Mouse (Mus musculus) small intestine, adult 2 months (tissue): ENCODE results near the gene Cst9. TPM values are rescaled to one million over a fixed set of nuclear protein-coding genes. Genes with fewer than 3 reads are reported as not detected.

Experiments used
- H3K27ac ChIP-seq: fragments of 200-500 bp; 2 replicates; pipeline ENCODE4 v1.5.1; 2012; ENCODE audit warnings: low read depth, low read length, control low read depth, inconsistent platforms; ENCODE audit not compliant: insufficient read depth
- H3K27me3 ChIP-seq: fragments of 200-500 bp; 2 replicates; pipeline ENCODE4 v1.6.1; 2012; ENCODE audit warnings: mild to moderate bottlenecking, moderate library complexity, low read length, inconsistent platforms; ENCODE audit not compliant: control insufficient read depth, insufficient read depth
- H3K36me3 ChIP-seq: fragments of 200-500 bp; 2 replicates; pipeline ENCODE4 v1.6.1; 2012; ENCODE audit warnings: mild to moderate bottlenecking, low read length, control low read depth, inconsistent platforms; ENCODE audit not compliant: control insufficient read depth, insufficient read depth
- H3K4me1 ChIP-seq: fragments of 200-500 bp; 2 replicates; pipeline ENCODE4 v1.6.1; 2012; ENCODE audit warnings: low read length, inconsistent platforms, mixed read lengths; ENCODE audit not compliant: control insufficient read depth, insufficient read depth, insufficient read length
- H3K4me3 ChIP-seq: fragments of 200-500 bp; 2 replicates; pipeline ENCODE4 v1.5.1; 2012; ENCODE audit warnings: low read depth, mild to moderate bottlenecking, control low read depth, inconsistent platforms, low read length, moderate library complexity
- CTCF ChIP-seq: fragments of 200-500 bp; IDR thresholded peaks from 2 replicates; pipeline ENCODE4 v1.5.1; 2012; ENCODE audit warnings: low read depth, mild to moderate bottlenecking, control low read depth, inconsistent platforms, low read length, moderate library complexity, mixed read lengths; ENCODE audit not compliant: insufficient replicate concordance, insufficient read length; ENCODE audit errors: extremely low read depth
- POLR2A ChIP-seq: fragments of 200-500 bp; IDR thresholded peaks from 2 replicates; pipeline ENCODE4 v1.6.1; 2012; ENCODE audit warnings: low read depth, mild to moderate bottlenecking, control low read depth, inconsistent platforms, low read length, moderate library complexity
- WGBS: fragments of 180-500 bp; shearing (Covaris S2); methylation state at CpG from one replicate; pipeline ENCODE4 v1.1.7; 2018; 5-methylcytosine and 5-hydroxymethylcytosine counted together
- polyA plus RNA-seq: library from polyadenylated mRNA; depleted of rRNA; stranded (reverse); fragments of >200 nt; gene quantifications from 2 replicates; pipeline ENCODE4 v1.2.3, GENCODE M21; 2012

Cst9 gene
- polyA plus RNA-seq, 1 experiment: not detected

DNA sequence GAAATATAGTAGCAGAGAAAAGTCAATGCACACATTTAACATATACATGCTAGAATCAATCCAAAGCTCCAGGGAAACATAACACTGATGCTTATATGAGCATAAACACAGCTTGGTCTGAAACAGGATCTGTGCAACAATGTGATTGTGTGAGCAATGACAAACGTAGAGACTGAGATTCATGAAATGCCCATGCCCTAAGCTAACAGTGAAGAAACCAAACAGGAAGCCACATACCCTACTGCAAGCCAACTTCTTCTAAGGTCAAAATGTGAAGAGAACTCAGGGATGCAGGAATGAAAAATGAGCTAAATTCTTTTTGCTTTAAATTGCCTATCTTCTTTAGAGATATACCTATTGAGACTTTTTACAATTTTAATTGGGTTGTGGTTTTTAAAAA is 34.0 kb downstream of the Cst9 start:
- Histone ChIP-seq H3K4me3 (no peak overlapping the region), H3K27me3 (no peaks in the 10 kb centered on the region), H3K27ac (no peak overlapping the region), H3K4me1 (no peaks in the 10 kb centered on the region), H3K36me3 (peaks cover 4% of the 10 kb centered on the region)
- TF ChIP-seq POLR2A (no peak), CTCF (no peak)
- WGBS: 58% methylated on average over 1 of the region's 1 CpGs

GRCm38 (mm10) chr2:148870526-148870925 is 35.6 kb downstream of the Cst9 start:
- no peaks in the 10 kb centered on the region for H3K27me3 ChIP-seq
- WGBS: 82% methylated on average over 3 of the region's 3 CpGs
- TF ChIP-seq CTCF (no peak), POLR2A (no peak)
- no peak overlapping the region for H3K4me3 ChIP-seq
- peaks cover 6% of the 10 kb centered on the region; the same call in 1 of the 2 replicates for H3K4me1 ChIP-seq
- H3K27ac ChIP-seq: no peak overlapping the region
- peaks cover 4% of the 10 kb centered on the region for H3K36me3 ChIP-seq

GRCm38 (mm10) chr2:148872860-148873259 is 37.9 kb downstream of the Cst9 start:
- Histone ChIP-seq H3K4me3 (no peak overlapping the region), H3K36me3 (peaks cover 4% of the 10 kb centered on the region), H3K27me3 (no peaks in the 10 kb centered on the region), H3K27ac (peak overlapping the region; percentile 26), H3K4me1 (peaks cover 8% of the 10 kb centered on the region; the same call in 1 of the 2 replicates)
- no peak for TF ChIP-seq POLR2A
- no peak for TF ChIP-seq CTCF
- WGBS: 55% methylated on average over 4 of the region's 4 CpGs

DNA sequence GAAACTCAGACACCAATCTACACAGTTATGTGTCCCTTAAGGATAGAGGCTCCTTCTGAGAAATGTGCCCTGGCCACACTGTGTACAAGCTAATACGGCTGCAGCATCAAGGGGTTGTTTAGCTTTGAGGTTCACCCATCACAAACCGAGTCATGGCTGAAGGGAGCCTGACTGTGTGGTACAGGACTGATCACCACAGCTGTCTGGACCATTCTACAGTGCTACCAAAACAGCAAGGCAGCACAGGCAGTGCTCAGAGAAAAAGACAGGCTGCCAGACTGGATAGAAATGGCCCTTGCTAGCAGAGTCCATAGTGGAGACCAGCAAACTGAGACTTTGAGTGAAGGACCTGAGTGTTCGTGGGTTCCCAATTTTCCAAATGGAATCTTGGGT is 39.3 kb downstream of the Cst9 start:
- Histone ChIP-seq H3K36me3 (peaks cover 4% of the 10 kb centered on the region), H3K27ac (peak overlapping the region; percentile 17; the same call in 1 of the 2 replicates), H3K4me1 (peaks cover 8% of the 10 kb centered on the region; the same call in 1 of the 2 replicates), H3K4me3 (peak overlapping the region; percentile 54), H3K27me3 (no peaks in the 10 kb centered on the region)
- TF ChIP-seq POLR2A: no peak
- TF ChIP-seq CTCF: no peak
- WGBS: 34% methylated on average over 3 of the region's 3 CpGs

- Histone ChIP-seq H3K27ac (peak overlapping the region; percentile 77), H3K27me3 (no peaks in the 10 kb centered on the region), H3K4me1 (peaks cover 11% of the 10 kb centered on the region; the same call in 1 of the 2 replicates), H3K36me3 (peaks cover 4% of the 10 kb centered on the region), H3K4me3 (peak overlapping the region; percentile 92)
- TF ChIP-seq CTCF (no peak), POLR2A (no peak)
- under 1% methylated on average over 34 of the region's 34 CpGs for WGBS
These were observed 39.8 kb downstream of the Cst9 start for GRCm38 (mm10) chr2:148874617-148875334.

GRCm38 (mm10) chr2:148875335-148875811 is 40.4 kb downstream of the Cst9 start, which contains the start of gene Cst3:
Cst3 (minus strand) TSS chr2:148875692.
- H3K36me3 ChIP-seq: peaks cover 4% of the 10 kb centered on the region
- peak within 1 kb of the TSS; percentile 77 for H3K27ac ChIP-seq
- TF ChIP-seq POLR2A (peak; percentile 69; the same call in 1 of the 2 replicates), CTCF (peak; percentile 37; the same call in 1 of the 2 replicates)
- H3K4me1 ChIP-seq: peaks cover 11% of the 10 kb centered on the region; the same call in 1 of the 2 replicates
- H3K4me3 ChIP-seq: peak within 1 kb of the TSS; percentile 92
- under 1% methylated on average over 19 of the region's 19 CpGs for WGBS
- no peaks in the 10 kb centered on the region for H3K27me3 ChIP-seq
